Mouse (Mus musculus) lung, adult 2 months (tissue): ENCODE results near the gene Gzmc.

Experiments used
- CTCF ChIP-seq: fragments of 200-500 bp; IDR thresholded peaks from 2 replicates; pipeline ENCODE4 v1.5.1; 2011; ENCODE audit warnings: mild to moderate bottlenecking, low read length, control low read depth; ENCODE audit not compliant: insufficient read depth
- POLR2A ChIP-seq: fragments of 200-500 bp; IDR thresholded peaks from 2 replicates; pipeline ENCODE4 v1.6.1; 2011; ENCODE audit warnings: low read depth, mild to moderate bottlenecking, control low read depth, low read length, borderline replicate concordance; ENCODE audit errors: extremely low read depth

- TF ChIP-seq CTCF, result peak; percentile 88
- no peak for TF ChIP-seq POLR2A
Observed at GRCm38 (mm10) chr14:56203975-56204374, 30.5 kb downstream of the Gzmc start.
